Mouse (Mus musculus) right cerebral cortex, adult 18-20 months (tissue): ENCODE results near the gene Zfp689.

Source experiments
- DNase-seq: peaks from one replicate; pipeline ENCODE4 v3.0.0; 2022; ENCODE audit warnings: mixed read lengths

Gene Zfp689

GRCm38 (mm10) chr7:127393944-127394333, 55.0 kb downstream of the Zfp689 start:
- no peak for DNase-seq

DNA sequence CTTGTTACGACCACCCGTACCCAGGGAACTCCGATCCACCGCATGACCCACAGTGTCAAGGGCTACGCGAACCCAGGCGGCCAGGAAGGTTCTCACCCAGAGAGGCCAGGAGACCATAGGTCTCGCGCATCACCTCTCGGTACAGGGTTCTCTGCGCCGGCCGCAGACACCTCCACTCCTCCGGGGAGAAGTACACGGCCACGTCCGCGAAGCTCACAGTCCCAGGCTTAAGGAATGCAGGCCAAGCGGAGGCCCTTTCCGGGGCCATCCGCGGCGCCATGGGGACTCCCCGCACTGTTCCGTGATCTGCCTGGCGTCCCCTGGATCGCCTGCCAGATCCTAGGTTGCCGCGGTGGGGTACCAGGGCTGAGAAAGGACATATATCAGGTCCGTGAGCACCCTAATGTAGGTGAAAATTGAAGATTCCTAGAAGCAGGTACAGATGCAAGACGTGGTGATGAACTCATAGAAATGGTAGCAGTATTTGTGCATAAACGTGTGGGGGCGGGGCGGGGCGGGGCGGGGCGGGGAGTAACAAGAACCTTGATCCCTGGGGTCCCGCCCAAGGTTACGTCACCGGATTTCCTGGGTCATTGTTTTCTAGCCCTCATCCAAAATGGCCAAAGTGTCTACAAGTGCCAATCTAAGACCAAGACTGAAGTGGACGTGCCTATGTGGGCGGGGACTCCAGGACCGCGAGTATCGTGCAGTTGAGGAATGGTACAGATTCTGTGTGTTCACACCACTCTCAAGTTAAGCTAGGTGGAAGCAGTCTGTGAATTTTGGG, 55.6 kb downstream of the Zfp689 start, which contains the start of gene E430018J23Rik:
Gene E430018J23Rik (minus strand): TSS at position 473 of the 787 bp plus-strand sequence.
- DNase-seq, result peak; percentile 96

- no peak for DNase-seq
Observed at GRCm38 (mm10) chr7:127392251-127392824, 56.6 kb downstream of the Zfp689 start.
